Mouse (Mus musculus) cerebellum, adult (tissue): Measurements from ENCODE around the gene Shc1.

ENCODE experiments used
- ATAC-seq: cut with Nextera tagmentation; 2 replicates; pipeline ENCODE4 v1.9.2; 2017; ENCODE audit warnings: mild to moderate bottlenecking, moderate library complexity, mixed read lengths; ENCODE audit not compliant: insufficient number of reproducible peaks, low FRiP score, low TSS enrichment

Shc1 gene

GRCm38 (mm10) chr3:89388901-89389740 is 29.1 kb upstream of the Shc1 start:
- no peak for ATAC-seq

- no peak for ATAC-seq
These were observed 28.1 kb upstream of the Shc1 start for GRCm38 (mm10) chr3:89390111-89390515.

- ATAC-seq = no peak
These were observed 27.3 kb upstream of the Shc1 start for GRCm38 (mm10) chr3:89390699-89391662.

- no peak for ATAC-seq
These were observed 26.4 kb upstream of the Shc1 start for GRCm38 (mm10) chr3:89391663-89392511.

- no peak for ATAC-seq
These were observed 25.4 kb upstream of the Shc1 start for GRCm38 (mm10) chr3:89392871-89393311.

GRCm38 (mm10) chr3:89393605-89394004 is 24.6 kb upstream of the Shc1 start:
- ATAC-seq = peak; percentile 80

- ATAC-seq = peak; percentile 21; the same call in 1 of the 2 replicates
These were observed 24.0 kb upstream of the Shc1 start, which contains the start of gene Zbtb7b for GRCm38 (mm10) chr3:89394006-89394893. Zbtb7b (minus strand) TSS chr3:89394776.

GRCm38 (mm10) chr3:89394894-89395256 is 23.4 kb upstream of the Shc1 start:
- 0 out of 2 replicates have a peak, but pooled peaks have one; percentile 13 for ATAC-seq

GRCm38 (mm10) chr3:89395419-89395805 is 22.8 kb upstream of the Shc1 start:
- no peak for ATAC-seq

- no peak for ATAC-seq
These were observed 22.2 kb upstream of the Shc1 start for GRCm38 (mm10) chr3:89395806-89396653.

- no peak for ATAC-seq
These were observed 21.6 kb upstream of the Shc1 start for GRCm38 (mm10) chr3:89396654-89397005.

- no peak for ATAC-seq
These were observed 16.9 kb upstream of the Shc1 start for GRCm38 (mm10) chr3:89401329-89401728.

- no peak for ATAC-seq
These were observed 15.6 kb upstream of the Shc1 start, which contains the start of gene Lenep for GRCm38 (mm10) chr3:89402693-89403092. Lenep (minus strand) TSS chr3:89402793.

GRCm38 (mm10) chr3:89406887-89407286 is 11.4 kb upstream of the Shc1 start:
- ATAC-seq = no peak

GRCm38 (mm10) chr3:89408448-89408847 is 9.8 kb upstream of the Shc1 start:
- no peak for ATAC-seq

- no peak for ATAC-seq
These were observed 8.5 kb upstream of the Shc1 start for GRCm38 (mm10) chr3:89409701-89410100.

GRCm38 (mm10) chr3:89410864-89411263 is 7.4 kb upstream of the Shc1 start:
- no peak for ATAC-seq
